Mouse (Mus musculus) C3H10T1/2 (cell line): ENCODE measurements around the gene Mapk1. TPM values are rescaled to one million over a fixed set of nuclear protein-coding genes. Genes with fewer than 3 reads are reported as not detected.

Experiments
- polyA plus RNA-seq, 2 experiments: library from polyadenylated mRNA; unstranded; fragments of >200 nt; fragmentation: generic; extraction: Trizol; gene quantifications; one replicate each; pipeline ENCODE4 v1.2.1; 2012; ENCODE audit warnings: missing spikeins in 2 of 2

Gene Mapk1
- polyA plus RNA-seq = 10 to 100 TPM in 1 of 2 experiments, 1 to 10 TPM in 1; 7.6 to 55.8 TPM

GRCm38 (mm10) chr16:16983131-16983533 is at the start of gene Mapk1:
Gene Mapk1 (plus strand): TSS chr16:16983382.

GRCm38 (mm10) chr16:17069511-17070443 is 86.6 kb downstream of the Mapk1 start, which contains the start of gene Ypel1:
Gene Ypel1 (plus strand): TSS chr16:17069696.

Other genes with a start within 250 kb of the Mapk1 start
- gene Spag6l, start 153.9 kb upstream of the Mapk1 start, polyA plus RNA-seq = not detected
- gene Igll1, start 119.4 kb upstream of the Mapk1 start, polyA plus RNA-seq = under 1 TPM; 0.04 to 0.28 TPM
- gene Top3b, start 112.6 kb upstream of the Mapk1 start, polyA plus RNA-seq = 10 to 100 TPM; 19.8 to 69.1 TPM
- gene Vpreb1, start 112.5 kb upstream of the Mapk1 start, polyA plus RNA-seq = 1 to 10 TPM in 1 of 2 experiments, under 1 TPM in 1; 0.81 to 4.1 TPM
- gene Ppm1f, start 86.9 kb upstream of the Mapk1 start, polyA plus RNA-seq = 10 to 100 TPM in 1 of 2 experiments, 1 to 10 TPM in 1; 5.3 to 18.2 TPM
- 1 to 10 TPM in 1 of 2 experiments, under 1 TPM in 1; 0.53 to 9.9 TPM for gene Ypel1, start 86.3 kb downstream of the Mapk1 start, polyA plus RNA-seq
- 10 to 100 TPM; 32.0 to 74.9 TPM for gene Ppil2, start 127.9 kb downstream of the Mapk1 start, polyA plus RNA-seq
- gene 2610318N02Rik, start 141.8 kb downstream of the Mapk1 start, polyA plus RNA-seq = 1 to 10 TPM in 1 of 2 experiments, not detected in 1; 1.4 TPM
- 10 to 100 TPM; 28.1 to 40.3 TPM for gene Sdf2l1, start 149.0 kb downstream of the Mapk1 start, polyA plus RNA-seq
- gene Ydjc, start 161.2 kb downstream of the Mapk1 start, polyA plus RNA-seq = 1 to 10 TPM; 3.3 to 10.0 TPM
- gene Ccdc116, start 163.8 kb downstream of the Mapk1 start, polyA plus RNA-seq = under 1 TPM; 0.02 to 0.24 TPM
- gene Ube2l3, start 219.3 kb downstream of the Mapk1 start, polyA plus RNA-seq = 100 to 1,000 TPM in 1 of 2 experiments, 10 to 100 TPM in 1; 62.2 to 108 TPM
- under 1 TPM; 0.01 to 0.05 TPM for gene Rimbp3, start 225.2 kb downstream of the Mapk1 start, polyA plus RNA-seq